Mouse (Mus musculus) myocyte (in vitro differentiated cells): ENCODE measurements around the gene Pltp. TPM values are rescaled to one million over a fixed set of nuclear protein-coding genes. Genes with fewer than 3 reads are reported as not detected.

ENCODE experiments used
- H3K27me3 ChIP-seq: one replicate; pipeline ENCODE4 v1.6.1; 2011; ENCODE audit not compliant: control insufficient read depth, insufficient read depth, insufficient read length
- H3K36me3 ChIP-seq: one replicate; pipeline ENCODE4 v1.6.1; 2011; ENCODE audit not compliant: control insufficient read depth, insufficient read depth
- H3K4me2 ChIP-seq: one replicate; pipeline ENCODE4 v1.6.1; 2011; ENCODE audit warnings: low read depth, control low read depth
- H3K4me3 ChIP-seq: one replicate; pipeline ENCODE4 v1.5.1; 2011; ENCODE audit warnings: mild to moderate bottlenecking, control low read depth, moderate library complexity
- H3K79me2 ChIP-seq: one replicate; pipeline ENCODE4 v1.6.1; 2011; ENCODE audit not compliant: control insufficient read depth, insufficient read depth
- H3ac ChIP-seq: one replicate; pipeline ENCODE4 v1.6.1; 2011; ENCODE audit not compliant: control insufficient read depth, insufficient read length
- CEBPB ChIP-seq: IDR thresholded peaks from 2 replicates; pipeline ENCODE4 v1.6.1; 2011; ENCODE audit warnings: mild to moderate bottlenecking, moderate library complexity; ENCODE audit not compliant: poor library complexity, insufficient read depth, severe bottlenecking
- E2F4 ChIP-seq: IDR thresholded peaks from one replicate; pipeline ENCODE4 v1.6.1; 2011; ENCODE audit warnings: mild to moderate bottlenecking, control low read depth, moderate library complexity; ENCODE audit not compliant: insufficient read depth
- MAX ChIP-seq: IDR thresholded peaks from one replicate; pipeline ENCODE4 v1.6.1; 2011; ENCODE audit warnings: low read depth, mild to moderate bottlenecking, control low read depth
- MYOD1 ChIP-seq, 3 experiments: IDR thresholded peaks; one replicate each; pipeline ENCODE4 v1.6.1; 2011; ENCODE audit warnings: control low read depth in 2 of 3, low read depth in 2 of 3, mild to moderate bottlenecking in 2 of 3, moderate library complexity in 1 of 3; ENCODE audit not compliant: insufficient read length in 2 of 3, control insufficient read depth in 1 of 3
- MYOG ChIP-seq, 3 experiments: IDR thresholded peaks; one replicate each; pipeline ENCODE4 v1.6.1; 2011; ENCODE audit warnings: control low read depth in 2 of 3, low read depth in 2 of 3, mild to moderate bottlenecking in 2 of 3; ENCODE audit not compliant: insufficient read length in 2 of 3, control insufficient read depth in 1 of 3, insufficient read depth in 1 of 3
- POLR2A ChIP-seq: IDR thresholded peaks from one replicate; pipeline ENCODE4 v1.6.1; 2011; ENCODE audit warnings: low read depth, mild to moderate bottlenecking, control low read depth, moderate library complexity; ENCODE audit not compliant: insufficient read length
- POLR2AphosphoS2 ChIP-seq: IDR thresholded peaks from one replicate; pipeline ENCODE4 v1.6.1; 2011; ENCODE audit warnings: low read depth, control low read depth; ENCODE audit not compliant: insufficient read length
- REST ChIP-seq: IDR thresholded peaks from one replicate; pipeline ENCODE4 v1.6.1; 2011; ENCODE audit warnings: mild to moderate bottlenecking, control low read depth, moderate library complexity; ENCODE audit not compliant: insufficient read depth, insufficient read length
- SRF ChIP-seq: IDR thresholded peaks from one replicate; pipeline ENCODE4 v1.6.1; 2011; ENCODE audit warnings: low read depth; ENCODE audit not compliant: control insufficient read depth, insufficient read length
- TCF12 ChIP-seq: IDR thresholded peaks from one replicate; pipeline ENCODE4 v1.6.1; 2011; ENCODE audit warnings: mild to moderate bottlenecking, control low read depth; ENCODE audit not compliant: poor library complexity, insufficient read depth, severe bottlenecking
- TCF3 ChIP-seq: IDR thresholded peaks from one replicate; pipeline ENCODE4 v1.6.1; 2011; ENCODE audit warnings: low read depth, control low read depth; ENCODE audit not compliant: insufficient read length
- USF1 ChIP-seq: IDR thresholded peaks from one replicate; pipeline ENCODE4 v1.6.1; 2011; ENCODE audit warnings: low read depth, mild to moderate bottlenecking, control low read depth, moderate library complexity
- polyA plus RNA-seq: library from polyadenylated mRNA; unstranded; fragments of >200 nt; fragmentation: generic; extraction: Trizol; gene quantifications from one replicate; pipeline ENCODE4 v1.2.1, GENCODE M21; 2012; ENCODE audit warnings: missing spikeins

Gene Pltp
- polyA plus RNA-seq, 1 experiment = 117 TPM

- no peaks in the 10 kb centered on the region for H3K27me3 ChIP-seq
- peak; percentile 67 for TF ChIP-seq POLR2AphosphoS2
- TF ChIP-seq TCF3 = no peak
Measured at GRCm38 (mm10) chr2:164894048-164894447, 36.5 kb upstream of the Pltp start.

GRCm38 (mm10) chr2:164892696-164893216, 35.2 kb upstream of the Pltp start:
- Histone ChIP-seq H3K4me3 (no peak overlapping the region), H3K36me3 (peaks cover 38% of the 10 kb centered on the region), H3ac (no peak overlapping the region), H3K79me2 (no peaks in the 10 kb centered on the region), H3K4me2 (no peak overlapping the region), H3K27me3 (no peaks in the 10 kb centered on the region)
- TF ChIP-seq POLR2A = peak; percentile 26
- no peak for TF ChIP-seq USF1
- TF ChIP-seq POLR2AphosphoS2 = peak; percentile 63
- no peak for TF ChIP-seq SRF

More at GRCm38 (mm10) chr2:164894048-164894447, 36.5 kb upstream of the Pltp start:
- Histone ChIP-seq H3K79me2 (no peaks in the 10 kb centered on the region), H3K36me3 (peaks cover 41% of the 10 kb centered on the region), H3ac (no peak overlapping the region), H3K4me3 (no peak overlapping the region), H3K4me2 (no peak overlapping the region)

- Histone ChIP-seq H3K27me3 (no peaks in the 10 kb centered on the region), H3K36me3 (peaks cover 36% of the 10 kb centered on the region), H3ac (no peak overlapping the region), H3K79me2 (no peaks in the 10 kb centered on the region), H3K4me3 (no peak overlapping the region), H3K4me2 (no peak overlapping the region)
- TF ChIP-seq POLR2A (peak; percentile 43), POLR2AphosphoS2 (peak; percentile 62), E2F4 (no peak)
Measured at GRCm38 (mm10) chr2:164891908-164892695, 34.6 kb upstream of the Pltp start.

GRCm38 (mm10) chr2:164891056-164891834, 33.7 kb upstream of the Pltp start:
- H3K4me2 ChIP-seq = no peak overlapping the region
- no peaks in the 10 kb centered on the region for H3K79me2 ChIP-seq
- H3K27me3 ChIP-seq = no peaks in the 10 kb centered on the region
- H3K4me3 ChIP-seq = no peak overlapping the region
- TF ChIP-seq MYOG (IDR thresholded peaks at IDR 0.05; ENCODE audit: control insufficient read depth in 1 of 3, insufficient read depth in 1 of 3, insufficient read length in 2 of 3, low read depth in 2 of 3) (no peak), MAX (no peak), CEBPB (no peak), POLR2AphosphoS2 (no peak), REST (no peak), MYOD1 (IDR thresholded peaks at IDR 0.05; ENCODE audit: control insufficient read depth in 1 of 3, insufficient read length in 2 of 3, low read depth in 2 of 3) (no peak), USF1 (no peak), TCF3 (no peak), TCF12 (no peak), E2F4 (no peak), SRF (no peak), POLR2A (no peak)
- H3ac ChIP-seq = no peak overlapping the region
- peaks cover 38% of the 10 kb centered on the region for H3K36me3 ChIP-seq

GRCm38 (mm10) chr2:164890411-164891049, 33.0 kb upstream of the Pltp start:
- H3K4me3 ChIP-seq = no peak overlapping the region
- H3K36me3 ChIP-seq = peaks cover 41% of the 10 kb centered on the region
- no peak for TF ChIP-seq CEBPB
- TF ChIP-seq POLR2AphosphoS2 = peak; percentile 71
- H3ac ChIP-seq = no peak overlapping the region
- H3K27me3 ChIP-seq = no peaks in the 10 kb centered on the region
- H3K79me2 ChIP-seq = no peaks in the 10 kb centered on the region
- H3K4me2 ChIP-seq = no peak overlapping the region
